Mouse (Mus musculus) limb, embryonic 10.5 days (tissue): ENCODE results near the gene Peg10. TPM values are rescaled to one million over a fixed set of nuclear protein-coding genes. Genes with fewer than 3 reads are reported as not detected.

ENCODE experiments used
- DNase-seq: peaks from one replicate; pipeline ENCODE4 v3.0.0-alpha.2; 2017; ENCODE audit warnings: low spot score
- H3K27ac ChIP-seq: fragments of 300-500 bp; sonication (generic); 2 replicates; pipeline ENCODE4 v1.5.1; 2016; ENCODE audit warnings: mild to moderate bottlenecking
- H3K27me3 ChIP-seq: fragments of 300-500 bp; sonication (generic); 2 replicates; pipeline ENCODE4 v1.6.1; 2016; ENCODE audit warnings: low read depth, mild to moderate bottlenecking; ENCODE audit not compliant: poor library complexity, severe bottlenecking
- H3K36me3 ChIP-seq: fragments of 300-500 bp; sonication (generic); 2 replicates; pipeline ENCODE4 v1.6.1; 2016; ENCODE audit warnings: mild to moderate bottlenecking, moderate library complexity
- H3K4me1 ChIP-seq: fragments of 300-500 bp; sonication (generic); 2 replicates; pipeline ENCODE4 v1.6.1; 2016
- H3K4me3 ChIP-seq: fragments of 300-500 bp; sonication (generic); 2 replicates; pipeline ENCODE4 v1.5.1; 2016; ENCODE audit warnings: mild to moderate bottlenecking, moderate library complexity
- H3K9me3 ChIP-seq: fragments of 300-500 bp; sonication (generic); replicated peaks from 2 replicates; pipeline ENCODE4 v1.6.1; 2016; ENCODE audit warnings: mild to moderate bottlenecking
- WGBS: fragments of 180-500 bp; shearing (Covaris S2); methylation state at CpG from one replicate; pipeline ENCODE4 v1.1.7; 2016; 5-methylcytosine and 5-hydroxymethylcytosine counted together
- polyA plus RNA-seq: library from polyadenylated mRNA; unstranded; fragments of >200 nt; fragmentation: Nextera tagmentation; extraction: Ambion mirVana; gene quantifications from 2 replicates; pipeline ENCODE4 v1.2.1, GENCODE M21; 2016

Peg10 gene
- polyA plus RNA-seq: 32.7 and 33.5 TPM in 2 replicates

GRCm38 (mm10) chr6:4746696-4747439, at the start of gene Peg10, which contains the start of gene Sgce:
TSS of gene Peg10 (plus strand) at chr6:4747306.
TSS of gene Sgce (minus strand) at chr6:4747207.
- H3K4me1 ChIP-seq: peaks cover 26% of the 10 kb centered on the region
- H3K27me3 ChIP-seq: no peaks in the 10 kb centered on the region
- peak within 1 kb of the TSS; percentile 53 for H3K4me3 ChIP-seq
- H3K9me3 ChIP-seq: peaks cover 18% of the 10 kb centered on the region
- WGBS: 53% methylated on average over 38 of the region's 38 CpGs
- H3K36me3 ChIP-seq: peaks cover 24% of the 10 kb centered on the region
- peak within 1 kb of the TSS; percentile 93 for H3K27ac ChIP-seq
- DNase-seq: peak; percentile 89

DNA sequence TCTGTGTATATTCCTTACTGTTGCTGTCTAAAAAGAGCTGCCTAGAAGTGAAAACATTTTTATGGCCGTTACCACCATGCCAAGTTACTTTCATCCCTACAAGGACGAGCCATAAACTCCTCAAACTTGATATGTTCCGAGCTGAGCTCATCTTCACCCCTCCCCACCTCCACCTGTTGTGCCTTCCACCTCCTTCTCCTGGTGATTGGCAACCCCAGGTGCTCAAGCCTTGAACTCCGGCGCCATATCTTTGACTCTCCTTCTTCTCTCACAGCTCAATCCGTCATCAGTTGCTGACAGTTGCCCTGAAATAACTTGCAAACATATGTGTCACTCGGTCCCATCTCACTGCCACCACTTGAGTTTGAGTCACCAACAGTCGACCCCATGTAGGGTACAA, 45.5 kb upstream of the Peg10 start:
- H3K27me3 ChIP-seq: no peaks in the 10 kb centered on the region
- peaks cover 12% of the 10 kb centered on the region for H3K36me3 ChIP-seq
- no peak for DNase-seq
- 79% methylated on average over 8 of the region's 8 CpGs for WGBS
- H3K4me3 ChIP-seq: no peak overlapping the region
- no peaks in the 10 kb centered on the region; the same call in 1 of the 2 replicates for H3K4me1 ChIP-seq
- H3K27ac ChIP-seq: no peak overlapping the region
- H3K9me3 ChIP-seq: no peaks in the 10 kb centered on the region

DNA sequence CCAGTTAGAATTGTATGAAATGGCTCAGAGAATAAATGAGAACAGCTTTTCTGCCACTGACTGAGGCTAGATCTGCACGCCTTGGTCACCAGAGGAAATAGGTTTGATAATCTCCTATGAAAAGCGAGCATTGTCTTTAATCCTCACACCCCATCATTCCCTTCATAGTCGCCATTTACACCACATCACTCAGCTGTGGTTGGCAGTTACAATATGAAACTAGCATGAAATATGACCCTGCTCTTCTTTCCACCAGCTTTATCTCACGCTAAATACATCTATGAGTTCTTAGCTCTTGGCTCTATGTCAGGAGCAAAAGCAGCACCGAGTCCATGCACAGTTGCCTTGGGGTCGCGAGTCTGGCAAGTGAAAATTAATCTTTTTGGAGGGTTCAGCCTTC, 43.2 kb upstream of the Peg10 start:
- no peaks in the 10 kb centered on the region; the same call in 1 of the 2 replicates for H3K4me1 ChIP-seq
- H3K27ac ChIP-seq: no peak overlapping the region
- no peak overlapping the region for H3K4me3 ChIP-seq
- peaks cover 24% of the 10 kb centered on the region for H3K36me3 ChIP-seq
- no peak for DNase-seq
- H3K27me3 ChIP-seq: no peaks in the 10 kb centered on the region
- 72% methylated on average over 7 of the region's 7 CpGs for WGBS
- no peaks in the 10 kb centered on the region for H3K9me3 ChIP-seq

GRCm38 (mm10) chr6:4706415-4706814, 40.7 kb upstream of the Peg10 start:
- WGBS: 65% methylated on average over 5 of the region's 5 CpGs
- no peaks in the 10 kb centered on the region for H3K9me3 ChIP-seq
- DNase-seq: no peak
- peaks cover 27% of the 10 kb centered on the region for H3K36me3 ChIP-seq
- no peaks in the 10 kb centered on the region for H3K4me1 ChIP-seq
- no peak overlapping the region for H3K27ac ChIP-seq
- no peak overlapping the region for H3K4me3 ChIP-seq
- no peaks in the 10 kb centered on the region for H3K27me3 ChIP-seq

DNA sequence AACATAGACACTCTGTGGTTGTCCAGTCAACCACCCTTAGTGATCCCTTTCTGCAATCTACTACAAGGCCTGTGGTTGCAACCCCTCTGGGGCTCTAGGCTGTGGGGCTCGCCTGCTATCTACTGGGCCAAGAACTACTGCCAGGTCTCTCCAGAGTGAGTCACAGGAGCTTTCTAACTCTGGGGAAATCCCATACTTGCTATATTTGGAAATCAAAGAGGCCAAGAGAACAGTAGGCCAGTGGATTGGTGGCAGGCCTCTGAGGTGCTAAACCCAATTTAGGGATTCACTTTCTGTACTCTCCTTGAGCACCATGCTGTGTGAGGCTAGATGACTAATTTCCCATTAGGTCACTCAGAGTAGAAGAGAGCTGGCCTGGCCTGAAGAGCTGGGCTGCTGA, 38.1 kb upstream of the Peg10 start:
- DNase-seq: no peak
- WGBS: 85% methylated on average over 1 of the region's 1 CpGs

DNA sequence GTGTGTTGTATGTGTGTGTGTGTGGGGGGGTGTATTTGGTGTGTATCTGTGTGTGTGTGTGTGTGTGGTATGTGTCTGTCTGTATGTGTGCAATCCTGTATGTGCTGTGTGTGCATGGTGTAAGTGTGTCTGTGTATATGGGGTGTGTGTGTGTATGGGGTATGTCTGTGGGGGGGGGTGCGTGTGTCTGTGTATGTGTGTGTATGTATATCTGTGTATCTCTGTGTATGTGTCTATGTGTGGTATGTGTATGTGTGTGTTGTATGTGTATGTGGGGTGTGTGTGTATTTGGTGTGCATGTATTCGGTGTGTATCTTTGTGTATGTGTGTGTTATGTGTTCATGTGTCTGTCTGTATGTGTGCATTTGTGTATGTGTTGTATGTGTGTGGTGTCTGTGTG, 30.9 kb upstream of the Peg10 start:
- Histone ChIP-seq H3K36me3 (peaks cover 8% of the 10 kb centered on the region), H3K27ac (no peak overlapping the region), H3K27me3 (no peaks in the 10 kb centered on the region), H3K4me1 (no peaks in the 10 kb centered on the region), H3K9me3 (no peaks in the 10 kb centered on the region), H3K4me3 (no peak overlapping the region)
- no peak for DNase-seq
- WGBS: 100% methylated on average over 2 of the region's 2 CpGs

More for the DNA sequence above, 38.1 kb upstream of the Peg10 start:
- H3K27ac ChIP-seq: no peak overlapping the region
- H3K4me1 ChIP-seq: no peaks in the 10 kb centered on the region
- H3K27me3 ChIP-seq: no peaks in the 10 kb centered on the region
- H3K9me3 ChIP-seq: no peaks in the 10 kb centered on the region
- peaks cover 18% of the 10 kb centered on the region for H3K36me3 ChIP-seq
- no peak overlapping the region for H3K4me3 ChIP-seq

DNA sequence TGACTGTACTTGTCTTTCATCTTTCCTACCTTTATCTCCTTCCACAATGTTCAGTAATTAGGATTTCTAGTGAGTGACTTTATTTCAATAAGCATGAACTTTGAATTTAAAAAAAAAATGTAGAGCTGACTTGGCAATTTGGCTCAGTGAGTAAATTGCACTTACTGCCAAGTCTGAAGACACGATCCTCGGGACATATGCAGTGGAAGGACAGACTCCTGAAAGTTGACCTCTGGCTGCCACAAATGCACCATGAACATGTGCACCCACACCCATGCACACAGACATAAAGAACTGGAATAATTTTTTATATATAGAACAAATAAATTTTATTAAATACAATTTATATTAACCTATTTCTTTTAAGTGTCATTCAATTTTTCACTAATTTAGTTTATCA, 29.8 kb upstream of the Peg10 start:
- WGBS: 89% methylated on average over 2 of the region's 2 CpGs
- H3K9me3 ChIP-seq: no peaks in the 10 kb centered on the region
- H3K27ac ChIP-seq: no peak overlapping the region
- no peaks in the 10 kb centered on the region for H3K27me3 ChIP-seq
- H3K36me3 ChIP-seq: peaks cover 8% of the 10 kb centered on the region
- DNase-seq: no peak
- peaks cover 4% of the 10 kb centered on the region; the same call in 1 of the 2 replicates for H3K4me1 ChIP-seq
- H3K4me3 ChIP-seq: no peak overlapping the region

DNA sequence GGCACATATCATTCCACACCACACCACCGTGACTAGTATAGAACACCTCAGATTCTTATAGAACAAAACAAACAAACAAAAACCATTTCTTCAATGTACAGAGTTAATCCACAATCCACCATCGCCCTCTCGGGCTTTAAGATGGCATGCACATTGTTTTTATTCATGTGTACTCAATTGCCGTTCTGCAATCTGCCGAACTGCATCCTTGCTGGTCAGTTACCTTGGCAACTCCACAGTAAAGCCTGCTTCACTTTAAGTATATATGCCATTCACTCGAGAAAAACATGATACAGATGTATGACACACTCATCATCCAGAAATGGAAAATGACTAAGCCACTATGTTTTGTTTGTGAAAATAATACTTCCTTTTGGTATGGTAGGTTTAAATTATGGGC, 25.0 kb upstream of the Peg10 start:
- Histone ChIP-seq H3K4me1 (peaks cover 42% of the 10 kb centered on the region), H3K4me3 (no peak overlapping the region), H3K9me3 (no peaks in the 10 kb centered on the region), H3K36me3 (no peaks in the 10 kb centered on the region), H3K27ac (no peak overlapping the region), H3K27me3 (no peaks in the 10 kb centered on the region)
- 85% methylated on average over 6 of the region's 6 CpGs for WGBS
- DNase-seq: no peak

- Histone ChIP-seq H3K27ac (0 out of 2 replicates have a peak overlapping the region, but pooled peaks have one; percentile 6), H3K9me3 (no peaks in the 10 kb centered on the region), H3K4me3 (no peak overlapping the region), H3K36me3 (no peaks in the 10 kb centered on the region), H3K27me3 (no peaks in the 10 kb centered on the region), H3K4me1 (peaks cover 42% of the 10 kb centered on the region)
- WGBS: 71% methylated on average over 13 of the region's 13 CpGs
- DNase-seq: no peak
Observed at GRCm38 (mm10) chr6:4722739-4723138, 24.4 kb upstream of the Peg10 start.

DNA sequence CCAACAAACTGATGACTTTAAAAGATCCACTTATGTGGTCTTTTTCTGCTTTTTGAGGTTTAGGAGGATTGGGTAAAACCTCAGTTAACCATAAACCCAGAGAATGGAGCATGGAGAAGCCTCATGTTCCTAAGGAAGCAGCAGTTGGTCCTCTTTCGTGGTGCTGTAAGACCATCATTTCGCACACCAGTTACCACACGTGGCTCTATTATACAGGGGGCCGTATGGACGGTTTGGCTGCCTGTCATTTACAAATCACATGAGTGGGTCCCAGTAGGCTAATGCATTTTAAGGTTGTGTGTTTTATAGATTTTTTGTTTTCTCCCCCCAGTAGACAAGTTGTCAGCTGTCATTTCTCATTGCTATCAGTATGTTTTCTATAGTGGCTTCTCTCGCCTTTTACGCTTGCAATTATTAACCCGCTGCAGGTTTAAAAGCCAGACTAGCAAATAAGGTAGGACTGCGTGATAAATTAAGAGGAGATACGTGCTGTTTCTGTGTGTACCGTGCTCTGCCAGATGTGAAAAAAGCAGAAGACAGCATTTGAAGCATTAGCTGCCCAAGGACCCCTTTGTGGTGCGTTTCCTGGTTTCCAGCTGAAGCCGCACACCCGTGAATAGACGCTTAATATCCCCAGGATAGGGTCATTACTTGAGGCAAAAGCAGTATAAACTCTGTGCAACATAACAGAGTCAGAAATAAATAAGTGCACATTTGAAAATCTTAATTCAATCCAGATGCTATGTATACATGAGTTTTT, 22.9 kb upstream of the Peg10 start:
- WGBS: 51% methylated on average over 15 of the region's 15 CpGs
- H3K4me3 ChIP-seq: 0 out of 2 replicates have a peak overlapping the region, but pooled peaks have one; percentile 14

GRCm38 (mm10) chr6:4728305-4728704, 18.8 kb upstream of the Peg10 start:
- DNase-seq: no peak
- H3K36me3 ChIP-seq: no peaks in the 10 kb centered on the region
- no peaks in the 10 kb centered on the region for H3K27me3 ChIP-seq
- H3K4me3 ChIP-seq: no peak overlapping the region
- no peak overlapping the region for H3K27ac ChIP-seq
- peaks cover 46% of the 10 kb centered on the region for H3K4me1 ChIP-seq
- 94% methylated on average over 2 of the region's 2 CpGs for WGBS
- H3K9me3 ChIP-seq: no peaks in the 10 kb centered on the region

More for the DNA sequence above, 22.9 kb upstream of the Peg10 start:
- no peaks in the 10 kb centered on the region for H3K36me3 ChIP-seq
- DNase-seq: no peak
- H3K9me3 ChIP-seq: no peaks in the 10 kb centered on the region
- H3K4me1 ChIP-seq: peaks cover 42% of the 10 kb centered on the region
- H3K27me3 ChIP-seq: no peaks in the 10 kb centered on the region
- H3K27ac ChIP-seq: peak overlapping the region; percentile 66; the same call in 1 of the 2 replicates

GRCm38 (mm10) chr6:4731675-4732074, 15.4 kb upstream of the Peg10 start:
- H3K9me3 ChIP-seq: no peaks in the 10 kb centered on the region
- no peak for DNase-seq
- 34% methylated on average over 8 of the region's 8 CpGs for WGBS
- H3K36me3 ChIP-seq: peaks cover 2% of the 10 kb centered on the region; the same call in 1 of the 2 replicates
- H3K4me3 ChIP-seq: no peak overlapping the region
- H3K27ac ChIP-seq: no peak overlapping the region
- H3K27me3 ChIP-seq: no peaks in the 10 kb centered on the region
- peaks cover 20% of the 10 kb centered on the region for H3K4me1 ChIP-seq

DNA sequence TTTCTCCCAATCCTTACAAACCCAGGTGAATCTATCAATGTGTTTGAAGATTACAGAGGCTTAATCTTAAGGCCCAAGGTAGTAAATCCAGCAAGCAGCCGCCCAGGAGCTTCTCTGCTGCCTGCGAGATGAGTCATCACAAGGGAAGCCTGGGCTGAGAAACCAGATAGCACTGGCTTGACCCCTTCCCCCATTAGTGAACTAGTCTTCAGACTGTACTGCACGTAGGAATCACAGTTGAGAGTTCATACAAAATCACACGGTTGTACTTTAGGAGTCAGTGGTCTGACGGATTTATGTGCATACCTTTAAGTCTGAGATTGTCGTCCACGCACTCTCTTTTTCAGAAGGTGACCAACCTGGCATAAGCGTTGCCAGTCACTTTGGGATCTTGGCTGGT, 13.9 kb upstream of the Peg10 start:
- Histone ChIP-seq H3K4me3 (no peak overlapping the region), H3K36me3 (peaks cover 2% of the 10 kb centered on the region; the same call in 1 of the 2 replicates), H3K9me3 (no peaks in the 10 kb centered on the region), H3K27ac (peak overlapping the region; percentile 67), H3K4me1 (peaks cover 31% of the 10 kb centered on the region), H3K27me3 (no peaks in the 10 kb centered on the region)
- WGBS: 48% methylated on average over 8 of the region's 8 CpGs
- DNase-seq: no peak
